Mouse (Mus musculus): ENCODE results near the gene Eif2b1. TPM values are rescaled to one million over a fixed set of nuclear protein-coding genes. Genes with fewer than 3 reads are reported as not detected.

Gene Eif2b1
- polyA plus RNA-seq (2014; fragmentation: Nextera tagmentation; extraction: Ambion mirVana) = 74.6 and 74.9 TPM in 2 replicates

- Histone ChIP-seq H3K4me1 (ENCODE audit: control insufficient read depth, insufficient read depth, low read length) (peaks cover 14% of the 10 kb centered on the region), H3K9me3 (ENCODE audit: control insufficient read depth, low read length) (no peaks in the 10 kb centered on the region), H3K4me3 (ENCODE audit: low read depth, low read length) (peak within 1 kb of the TSS; percentile 68), H3K36me3 (ENCODE audit: control insufficient read depth, insufficient read depth, low read length) (peaks cover 50% of the 10 kb centered on the region), H3K27me3 (replicated peaks; ENCODE audit: control insufficient read depth, insufficient read depth, low read length) (no peaks in the 10 kb centered on the region), H3K4me2 (ENCODE audit: low read depth, low read length) (peak within 1 kb of the TSS; percentile 90), H3K9ac (ENCODE audit: low read depth, low read length) (peak within 1 kb of the TSS; percentile 75), H3K27ac (replicated peaks; ENCODE audit: low read depth, low read length) (no peak within 1 kb of the TSS; the same call in 1 of the 2 replicates)
- ATAC-seq (ENCODE audit: low read depth) (peak; percentile 95), DNase-seq (ENCODE audit: low spot score) (peak; percentile 96)
- WGBS = 2% methylated on average over 41 of the region's 51 CpGs
Observed at GRCm38 (mm10) chr5:124578633-124579317, at the start of gene Eif2b1, which contains the start of gene Gtf2h3. TSS of gene Eif2b1 (minus strand) at chr5:124579131. TSS of gene Gtf2h3 (plus strand) at chr5:124579140.

- no peaks in the 10 kb centered on the region for H3K36me3 ChIP-seq (ENCODE audit: control insufficient read depth, insufficient read depth, low read length)
- ATAC-seq (ENCODE audit: low read depth) (no peak), DNase-seq (ENCODE audit: low spot score) (no peak)
- H3K4me1 ChIP-seq (ENCODE audit: control insufficient read depth, insufficient read depth, low read length) = peaks cover 5% of the 10 kb centered on the region
- no peak overlapping the region for H3K27ac ChIP-seq (replicated peaks; ENCODE audit: low read depth, low read length)
- no peaks in the 10 kb centered on the region for H3K9me3 ChIP-seq (ENCODE audit: control insufficient read depth, low read length)
- no peaks in the 10 kb centered on the region for H3K27me3 ChIP-seq (replicated peaks; ENCODE audit: control insufficient read depth, insufficient read depth, low read length)
- no peak overlapping the region for H3K9ac ChIP-seq (ENCODE audit: low read depth, low read length)
- H3K4me2 ChIP-seq (ENCODE audit: low read depth, low read length) = no peak overlapping the region
- H3K4me3 ChIP-seq (ENCODE audit: low read depth, low read length) = no peak overlapping the region
- WGBS = 83% methylated on average over 9 of the region's 9 CpGs
Observed at GRCm38 (mm10) chr5:124624291-124624690, 45.4 kb upstream of the Eif2b1 start.

GRCm38 (mm10) chr5:124622890-124623289, 44.0 kb upstream of the Eif2b1 start:
- no peak overlapping the region for H3K27ac ChIP-seq (replicated peaks; ENCODE audit: low read depth, low read length)
- H3K4me2 ChIP-seq (ENCODE audit: low read depth, low read length) = no peak overlapping the region
- peaks cover under 1% of the 10 kb centered on the region; the same call in 1 of the 2 replicates for H3K4me1 ChIP-seq (ENCODE audit: control insufficient read depth, insufficient read depth, low read length)
- DNase-seq (ENCODE audit: low spot score) (no peak), ATAC-seq (ENCODE audit: low read depth) (no peak)
- 87% methylated on average over 15 of the region's 15 CpGs for WGBS
- H3K9me3 ChIP-seq (ENCODE audit: control insufficient read depth, low read length) = no peaks in the 10 kb centered on the region
- no peaks in the 10 kb centered on the region for H3K36me3 ChIP-seq (ENCODE audit: control insufficient read depth, insufficient read depth, low read length)
- no peak overlapping the region for H3K9ac ChIP-seq (ENCODE audit: low read depth, low read length)
- H3K27me3 ChIP-seq (replicated peaks; ENCODE audit: control insufficient read depth, insufficient read depth, low read length) = no peaks in the 10 kb centered on the region
- H3K4me3 ChIP-seq (ENCODE audit: low read depth, low read length) = no peak overlapping the region

DNA sequence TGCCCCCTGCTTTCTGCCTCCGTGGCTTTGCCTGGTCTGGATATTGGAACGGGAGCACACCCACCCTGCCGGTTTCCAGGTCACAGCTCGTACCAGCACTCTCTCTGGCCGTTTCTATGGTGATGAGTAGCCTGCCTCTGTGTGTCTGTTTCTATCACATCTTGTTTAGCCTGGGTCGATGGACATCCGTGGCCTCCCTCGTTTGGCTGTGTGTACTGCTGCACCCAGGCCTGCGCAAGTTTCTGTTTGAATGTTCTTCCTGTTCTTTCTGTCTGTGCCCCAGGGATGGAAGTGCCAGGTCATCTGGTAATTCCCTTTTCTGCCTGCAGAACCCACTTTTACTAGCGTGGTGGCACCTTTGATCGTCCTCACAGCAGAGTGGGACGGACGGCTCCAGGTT, 42.4 kb upstream of the Eif2b1 start:
- Histone ChIP-seq H3K9ac (ENCODE audit: low read depth, low read length) (no peak overlapping the region), H3K4me1 (ENCODE audit: control insufficient read depth, insufficient read depth, low read length) (no peaks in the 10 kb centered on the region), H3K27me3 (replicated peaks; ENCODE audit: control insufficient read depth, insufficient read depth, low read length) (no peaks in the 10 kb centered on the region), H3K4me2 (ENCODE audit: low read depth, low read length) (no peak overlapping the region), H3K27ac (replicated peaks; ENCODE audit: low read depth, low read length) (no peak overlapping the region), H3K4me3 (ENCODE audit: low read depth, low read length) (no peak overlapping the region), H3K9me3 (ENCODE audit: control insufficient read depth, low read length) (no peaks in the 10 kb centered on the region), H3K36me3 (ENCODE audit: control insufficient read depth, insufficient read depth, low read length) (no peaks in the 10 kb centered on the region)
- WGBS = 77% methylated on average over 13 of the region's 13 CpGs
- ATAC-seq (ENCODE audit: low read depth) (peak; percentile 50; the same call in 1 of the 2 replicates), DNase-seq (ENCODE audit: low spot score) (peak; percentile 48)

DNA sequence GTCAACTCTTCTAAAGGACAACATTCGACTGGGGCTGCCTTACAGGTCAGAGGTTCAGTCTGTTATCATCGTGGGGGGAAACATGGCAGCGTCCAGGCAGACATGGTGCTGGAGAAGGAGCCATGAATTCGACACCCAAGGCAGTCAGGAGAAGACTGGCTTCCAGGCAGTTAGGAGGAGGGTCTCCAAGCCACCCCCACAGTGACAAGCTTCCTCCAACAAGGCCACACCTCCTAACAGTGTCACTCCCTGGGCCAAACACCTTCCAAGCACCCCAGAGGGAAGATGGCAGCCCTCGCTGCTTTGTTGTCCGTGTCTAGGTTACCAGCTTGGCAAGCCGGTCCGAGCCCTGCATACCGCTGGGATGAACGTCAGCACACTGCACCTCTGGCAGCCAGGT, 39.8 kb upstream of the Eif2b1 start:
- Histone ChIP-seq H3K9ac (ENCODE audit: low read depth, low read length) (no peak overlapping the region), H3K4me1 (ENCODE audit: control insufficient read depth, insufficient read depth, low read length) (no peaks in the 10 kb centered on the region), H3K27me3 (replicated peaks; ENCODE audit: control insufficient read depth, insufficient read depth, low read length) (no peaks in the 10 kb centered on the region), H3K4me3 (ENCODE audit: low read depth, low read length) (no peak overlapping the region), H3K9me3 (ENCODE audit: control insufficient read depth, low read length) (no peaks in the 10 kb centered on the region), H3K4me2 (ENCODE audit: low read depth, low read length) (no peak overlapping the region), H3K27ac (replicated peaks; ENCODE audit: low read depth, low read length) (no peak overlapping the region), H3K36me3 (ENCODE audit: control insufficient read depth, insufficient read depth, low read length) (peaks cover 2% of the 10 kb centered on the region; the same call in 1 of the 2 replicates)
- no peak for ATAC-seq (ENCODE audit: low read depth)
- WGBS = 80% methylated on average over 10 of the region's 10 CpGs
- DNase-seq (ENCODE audit: low spot score) = no peak

GRCm38 (mm10) chr5:124614709-124615108, 35.8 kb upstream of the Eif2b1 start:
- Histone ChIP-seq H3K9me3 (ENCODE audit: control insufficient read depth, low read length) (no peaks in the 10 kb centered on the region), H3K4me3 (ENCODE audit: low read depth, low read length) (no peak overlapping the region), H3K36me3 (ENCODE audit: control insufficient read depth, insufficient read depth, low read length) (peaks cover 21% of the 10 kb centered on the region; the same call in 1 of the 2 replicates), H3K27ac (replicated peaks; ENCODE audit: low read depth, low read length) (no peak overlapping the region), H3K27me3 (replicated peaks; ENCODE audit: control insufficient read depth, insufficient read depth, low read length) (no peaks in the 10 kb centered on the region), H3K4me2 (ENCODE audit: low read depth, low read length) (no peak overlapping the region), H3K9ac (ENCODE audit: low read depth, low read length) (no peak overlapping the region), H3K4me1 (ENCODE audit: control insufficient read depth, insufficient read depth, low read length) (no peaks in the 10 kb centered on the region)
- WGBS = 83% methylated on average over 11 of the region's 11 CpGs
- ATAC-seq (ENCODE audit: low read depth) (no peak), DNase-seq (ENCODE audit: low spot score) (peak; percentile 35)

DNA sequence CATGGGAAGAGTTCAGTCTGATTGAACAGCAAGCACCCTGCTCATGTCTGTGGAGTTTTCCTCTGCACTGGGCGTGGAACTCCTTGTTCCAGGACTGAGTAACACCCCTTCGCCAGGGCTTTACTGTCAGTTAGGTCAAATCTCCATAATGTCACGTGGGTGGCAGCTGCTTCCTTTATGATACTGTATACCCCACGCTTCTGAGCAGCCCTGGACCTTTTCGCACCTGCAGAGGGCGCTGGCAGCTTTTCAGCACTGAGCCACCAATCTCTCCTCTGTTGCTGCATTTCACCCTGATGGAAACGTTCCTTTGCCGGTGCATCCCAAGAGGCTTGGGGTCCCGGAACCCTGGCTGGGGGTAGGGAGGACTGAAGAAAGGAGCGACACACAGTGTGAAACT, 32.0 kb upstream of the Eif2b1 start:
- DNase-seq (ENCODE audit: low spot score) (no peak), ATAC-seq (ENCODE audit: low read depth) (no peak)
- no peak overlapping the region for H3K4me3 ChIP-seq (ENCODE audit: low read depth, low read length)
- no peak overlapping the region for H3K27ac ChIP-seq (replicated peaks; ENCODE audit: low read depth, low read length)
- H3K9ac ChIP-seq (ENCODE audit: low read depth, low read length) = no peak overlapping the region
- 75% methylated on average over 10 of the region's 10 CpGs for WGBS
- peaks cover 28% of the 10 kb centered on the region; the same call in 1 of the 2 replicates for H3K36me3 ChIP-seq (ENCODE audit: control insufficient read depth, insufficient read depth, low read length)
- no peak overlapping the region for H3K4me2 ChIP-seq (ENCODE audit: low read depth, low read length)
- no peaks in the 10 kb centered on the region for H3K9me3 ChIP-seq (ENCODE audit: control insufficient read depth, low read length)
- H3K4me1 ChIP-seq (ENCODE audit: control insufficient read depth, insufficient read depth, low read length) = no peaks in the 10 kb centered on the region
- H3K27me3 ChIP-seq (replicated peaks; ENCODE audit: control insufficient read depth, insufficient read depth, low read length) = no peaks in the 10 kb centered on the region

DNA sequence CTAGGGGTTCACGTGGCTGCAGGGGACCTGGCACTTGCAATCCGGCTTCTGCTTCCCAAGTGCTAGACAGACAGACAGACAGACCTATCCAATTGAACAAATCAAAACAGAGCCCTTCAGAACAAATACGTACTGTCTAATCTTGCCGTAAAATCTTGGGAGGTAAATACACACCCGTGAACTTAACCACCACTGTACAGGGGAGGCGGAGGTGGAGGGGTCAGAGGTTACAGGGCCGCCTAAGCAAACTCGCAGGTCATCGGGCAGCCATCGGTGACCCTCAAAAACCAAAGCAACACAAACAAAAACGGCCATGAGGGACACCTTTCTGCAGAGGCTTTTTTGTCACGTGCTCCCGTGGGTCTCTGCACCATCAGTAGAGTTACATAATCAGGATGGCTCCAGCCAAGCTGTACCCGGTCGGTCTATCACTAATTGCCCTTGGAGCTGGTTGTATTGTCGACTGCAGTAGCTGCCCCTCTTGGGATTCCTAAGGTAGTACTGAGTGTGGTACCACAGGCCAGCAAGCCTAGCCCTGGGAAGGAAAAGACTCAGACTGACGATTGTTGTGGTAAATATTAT, 26.2 kb upstream of the Eif2b1 start:
- no peaks in the 10 kb centered on the region for H3K9me3 ChIP-seq (ENCODE audit: control insufficient read depth, low read length)
- DNase-seq (ENCODE audit: low spot score) (no peak), ATAC-seq (ENCODE audit: low read depth) (no peak)
- H3K4me3 ChIP-seq (ENCODE audit: low read depth, low read length) = no peak overlapping the region
- no peak overlapping the region for H3K27ac ChIP-seq (replicated peaks; ENCODE audit: low read depth, low read length)
- no peak overlapping the region for H3K4me2 ChIP-seq (ENCODE audit: low read depth, low read length)
- no peaks in the 10 kb centered on the region for H3K27me3 ChIP-seq (replicated peaks; ENCODE audit: control insufficient read depth, insufficient read depth, low read length)
- no peaks in the 10 kb centered on the region for H3K4me1 ChIP-seq (ENCODE audit: control insufficient read depth, insufficient read depth, low read length)
- 0 out of 2 replicates have a peak, but pooled peaks cover 14% of the 10 kb centered on the region for H3K36me3 ChIP-seq (ENCODE audit: control insufficient read depth, insufficient read depth, low read length)
- 80% methylated on average over 17 of the region's 17 CpGs for WGBS
- no peak overlapping the region for H3K9ac ChIP-seq (ENCODE audit: low read depth, low read length)

Data from embryonic facial prominence, embryonic 14.5 days (tissue).